Mouse (Mus musculus) right cerebral cortex, postnatal 36 days (tissue): ENCODE measurements at regions not wholly inside any gene's neighbourhood (a gene's known extent, or its start where the extent isn't known, plus 50 kb on each side); places are given as distances from the start of the nearest gene placed in this dataset.

Experiments used
- DNase-seq, 2 experiments: peaks; one replicate each; pipeline ENCODE4 v3.0.0; 2022; ENCODE audit warnings: low spot score in 2 of 2, mixed read lengths in 1 of 2

- no peak for DNase-seq
Observed at GRCm38 (mm10) chr16:19834128-19834527, 74.1 kb downstream of the B3gnt5 start.

GRCm38 (mm10) chr16:19834750-19835149, 74.7 kb downstream of the B3gnt5 start:
- no peak for DNase-seq

GRCm38 (mm10) chr16:19839831-19840230, 79.8 kb downstream of the B3gnt5 start:
- DNase-seq: no peak

- DNase-seq: no peak
Observed at GRCm38 (mm10) chr16:19842346-19843025, 82.5 kb downstream of the B3gnt5 start.

- no peak for DNase-seq
Observed at GRCm38 (mm10) chr16:19843738-19844137, 83.7 kb downstream of the B3gnt5 start.

GRCm38 (mm10) chr16:19848395-19848794, 88.4 kb downstream of the B3gnt5 start:
- DNase-seq: no peak

GRCm38 (mm10) chr16:19865306-19865705, 105.3 kb downstream of the B3gnt5 start:
- DNase-seq: no peak

GRCm38 (mm10) chr16:19865931-19866330, 105.9 kb downstream of the B3gnt5 start:
- no peak for DNase-seq

- no peak for DNase-seq
Observed at GRCm38 (mm10) chr16:19869425-19869824, 109.4 kb downstream of the B3gnt5 start.

GRCm38 (mm10) chr16:19876861-19877554, 105.8 kb downstream of the Klhl6 start:
- no peak for DNase-seq

- peak; percentile 17 to 40 for DNase-seq
Observed at GRCm38 (mm10) chr16:19882961-19883360, 99.9 kb downstream of the Klhl6 start.

GRCm38 (mm10) chr16:19883776-19884513, 98.9 kb downstream of the Klhl6 start:
- DNase-seq: peak in 1 of 2 experiments; percentile 16

- no peak for DNase-seq
Observed at GRCm38 (mm10) chr16:19884535-19884934, 98.3 kb downstream of the Klhl6 start.

- no peak for DNase-seq
Observed at GRCm38 (mm10) chr16:19886596-19886995, 96.2 kb downstream of the Klhl6 start.

- DNase-seq: no peak
Observed at GRCm38 (mm10) chr16:19889576-19889975, 93.3 kb downstream of the Klhl6 start.

GRCm38 (mm10) chr16:19891441-19891840, 91.4 kb downstream of the Klhl6 start:
- DNase-seq: no peak

GRCm38 (mm10) chr16:19894435-19894994, 88.3 kb downstream of the Klhl6 start:
- DNase-seq: no peak
